Mouse (Mus musculus) stomach, embryonic 14.5 days (tissue): ENCODE data around the gene Myo1e. TPM values are rescaled to one million over a fixed set of nuclear protein-coding genes. Genes with fewer than 3 reads are reported as not detected.

Experiments used
- ATAC-seq: fragments of 200-750 bp; cut with Nextera tagmentation; 2 replicates; pipeline ENCODE4 v1.8.0; 2017; ENCODE audit warnings: low read depth, moderate TSS enrichment; ENCODE audit not compliant: insufficient number of reproducible peaks, insufficient read depth, low FRiP score
- H3K27ac ChIP-seq: fragments of 300-500 bp; sonication (generic); 2 replicates; pipeline ENCODE4 v1.5.1; 2014; ENCODE audit warnings: mild to moderate bottlenecking, low read length, moderate library complexity, mixed read lengths
- H3K27me3 ChIP-seq: fragments of 300-500 bp; sonication (generic); 2 replicates; pipeline ENCODE4 v1.6.1; 2014; ENCODE audit warnings: low read length, control low read depth, mixed read lengths; ENCODE audit not compliant: control insufficient read depth, insufficient read depth
- H3K36me3 ChIP-seq: fragments of 300-500 bp; sonication (generic); 2 replicates; pipeline ENCODE4 v1.6.1; 2014; ENCODE audit warnings: mild to moderate bottlenecking, control low read depth, low read length, moderate library complexity, mixed read lengths; ENCODE audit not compliant: control insufficient read depth, insufficient read depth
- H3K4me1 ChIP-seq: fragments of 300-500 bp; sonication (generic); 2 replicates; pipeline ENCODE4 v1.6.1; 2014; ENCODE audit warnings: low read length, control low read depth, mixed read lengths; ENCODE audit not compliant: control insufficient read depth, insufficient read depth
- H3K4me2 ChIP-seq: fragments of 300-500 bp; sonication (generic); replicated peaks from 2 replicates; pipeline ENCODE4 v1.6.1; 2014; ENCODE audit warnings: low read depth, low read length, control low read depth
- H3K4me3 ChIP-seq: fragments of 300-500 bp; sonication (generic); 2 replicates; pipeline ENCODE4 v1.5.1; 2014; ENCODE audit warnings: low read depth, low read length, control low read depth
- H3K9ac ChIP-seq: fragments of 300-500 bp; sonication (generic); replicated peaks from 2 replicates; pipeline ENCODE4 v1.6.1; 2014; ENCODE audit warnings: low read depth, mild to moderate bottlenecking, control low read depth, low read length, moderate library complexity, mixed read lengths
- H3K9me3 ChIP-seq: fragments of 300-500 bp; sonication (generic); 2 replicates; pipeline ENCODE4 v1.6.1; 2016; ENCODE audit warnings: low read depth, low read length, control low read depth; ENCODE audit not compliant: control insufficient read depth
- WGBS: fragments of 180-500 bp; shearing (Covaris S2); extraction: QIAGEN DNeasy Blood & Tissue Kit; methylation state at CpG from one replicate; pipeline ENCODE4 v1.1.7; 2014; 5-methylcytosine and 5-hydroxymethylcytosine counted together
- polyA plus RNA-seq: library from polyadenylated mRNA; unstranded; fragments of >200 nt; fragmentation: Nextera tagmentation; extraction: Ambion mirVana; gene quantifications from 2 replicates; pipeline ENCODE4 v1.2.1, GENCODE M21; 2014

Myo1e gene
- polyA plus RNA-seq, 1 experiment from 2014 or later: 23.2 TPM

DNA sequence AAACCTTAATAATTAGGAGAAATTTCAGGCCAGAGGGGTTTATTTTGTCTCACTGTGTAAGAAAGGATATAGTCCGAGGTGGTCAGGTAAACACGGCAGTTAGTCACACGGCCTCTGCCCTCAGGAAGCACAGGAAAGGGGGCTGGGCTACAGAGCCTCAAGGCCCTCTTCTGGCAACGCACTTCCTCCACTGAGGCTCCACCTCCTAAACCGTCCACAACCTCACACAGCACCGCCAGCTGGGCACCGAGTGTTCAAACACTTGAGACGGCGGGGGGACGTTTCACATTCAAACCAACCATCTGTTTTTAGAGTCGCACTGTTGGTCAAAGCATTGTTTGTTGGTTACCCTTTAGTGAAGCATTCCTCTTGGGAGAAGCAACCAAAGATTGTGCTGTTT lies 12.5 kb upstream of the Myo1e start:
- Histone ChIP-seq H3K4me2 (no peak overlapping the region), H3K36me3 (no peaks in the 10 kb centered on the region), H3K27me3 (no peaks in the 10 kb centered on the region), H3K9me3 (no peaks in the 10 kb centered on the region), H3K27ac (no peak overlapping the region), H3K4me1 (no peaks in the 10 kb centered on the region), H3K9ac (no peak overlapping the region), H3K4me3 (no peak overlapping the region)
- ATAC-seq: no peak
- WGBS: 85% methylated on average over 11 of the region's 11 CpGs

DNA sequence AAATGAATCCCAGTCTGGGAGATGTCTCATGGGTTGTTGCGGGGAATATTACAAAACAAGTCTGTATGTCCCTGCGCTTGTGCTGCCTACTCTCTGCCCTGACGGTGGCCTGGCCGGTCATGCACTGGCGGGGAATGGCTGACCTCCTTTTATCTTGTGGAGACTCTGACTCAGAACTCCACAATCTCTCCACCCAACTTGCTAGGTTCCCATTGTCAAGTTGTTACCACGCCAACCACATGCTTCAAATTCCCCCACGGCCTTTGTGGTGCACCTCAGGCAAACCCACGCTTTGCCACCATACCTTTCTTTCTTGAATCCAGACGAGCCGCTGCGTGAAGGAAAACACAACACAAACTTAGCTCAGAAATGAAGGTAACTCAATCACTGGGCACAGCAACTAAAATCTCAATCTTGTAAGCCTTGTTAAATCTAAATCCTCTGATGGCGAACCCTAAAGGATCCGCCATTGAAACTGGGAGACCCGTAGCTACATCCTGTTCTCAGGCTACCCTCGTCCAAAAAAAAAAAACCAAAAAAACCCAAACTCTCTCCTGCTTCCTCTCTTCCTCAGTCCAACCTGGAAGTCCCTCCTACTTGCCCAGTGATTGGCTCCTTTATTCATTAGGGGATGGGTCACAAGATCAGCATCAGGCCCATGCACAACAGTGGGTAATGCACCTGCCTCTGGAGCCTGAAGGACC lies 10.0 kb upstream of the Myo1e start:
- no peaks in the 10 kb centered on the region for H3K9me3 ChIP-seq
- no peaks in the 10 kb centered on the region for H3K4me1 ChIP-seq
- ATAC-seq: no peak
- 80% methylated on average over 15 of the region's 15 CpGs for WGBS
- H3K4me2 ChIP-seq: no peak overlapping the region
- no peaks in the 10 kb centered on the region for H3K36me3 ChIP-seq
- no peaks in the 10 kb centered on the region for H3K27me3 ChIP-seq
- H3K4me3 ChIP-seq: no peak overlapping the region
- H3K27ac ChIP-seq: no peak overlapping the region
- H3K9ac ChIP-seq: no peak overlapping the region

DNA sequence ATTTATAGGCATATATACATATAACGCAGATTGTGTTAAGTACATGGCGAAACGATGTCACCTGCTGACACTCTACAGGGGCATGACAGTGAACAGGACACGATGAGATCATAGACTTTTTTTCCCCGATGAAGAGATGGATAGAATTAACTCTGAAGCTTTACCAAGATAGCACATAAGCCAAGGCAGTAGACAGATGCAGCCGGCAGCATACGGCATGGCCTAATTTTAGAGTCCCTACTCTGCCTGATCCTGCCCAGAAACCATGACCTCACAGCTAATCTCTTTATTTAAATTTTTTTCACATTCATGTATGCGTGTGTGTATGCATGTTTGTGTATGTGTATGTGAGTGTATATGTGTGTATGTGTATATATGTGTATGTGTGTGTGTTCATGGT lies 9.2 kb upstream of the Myo1e start:
- Histone ChIP-seq H3K27me3 (no peaks in the 10 kb centered on the region), H3K4me2 (no peak overlapping the region), H3K27ac (no peak overlapping the region), H3K4me1 (no peaks in the 10 kb centered on the region), H3K9me3 (0 out of 2 replicates have a peak, but pooled peaks cover 4% of the 10 kb centered on the region), H3K36me3 (no peaks in the 10 kb centered on the region), H3K4me3 (no peak overlapping the region), H3K9ac (no peak overlapping the region)
- ATAC-seq: no peak
- 81% methylated on average over 8 of the region's 8 CpGs for WGBS

DNA sequence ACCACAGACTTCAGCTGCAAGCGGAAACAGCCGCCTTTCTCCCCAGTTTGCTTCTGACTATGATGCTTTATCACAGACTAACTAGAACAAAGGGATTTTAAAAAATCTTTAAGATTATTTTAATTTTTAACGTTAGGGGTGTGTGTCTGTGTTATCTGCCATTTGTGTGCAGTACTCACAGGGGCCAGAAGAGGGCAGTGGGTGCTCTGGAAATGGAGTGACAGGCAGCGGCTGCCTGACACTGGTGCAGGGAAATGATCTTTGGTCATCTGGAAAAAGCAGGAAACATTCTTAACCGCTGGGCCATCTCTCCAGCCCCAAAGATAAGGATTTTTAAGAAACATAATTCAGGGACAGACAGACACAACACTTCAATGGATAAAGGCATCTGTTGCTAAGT lies 4.4 kb upstream of the Myo1e start:
- H3K4me2 ChIP-seq: no peak overlapping the region
- no peak for ATAC-seq
- H3K4me1 ChIP-seq: no peaks in the 10 kb centered on the region
- H3K27me3 ChIP-seq: no peaks in the 10 kb centered on the region
- H3K27ac ChIP-seq: no peak overlapping the region
- H3K4me3 ChIP-seq: no peak overlapping the region
- 66% methylated on average over 5 of the region's 5 CpGs for WGBS
- H3K9me3 ChIP-seq: 0 out of 2 replicates have a peak, but pooled peaks cover 4% of the 10 kb centered on the region
- no peaks in the 10 kb centered on the region for H3K36me3 ChIP-seq
- no peak overlapping the region for H3K9ac ChIP-seq

DNA sequence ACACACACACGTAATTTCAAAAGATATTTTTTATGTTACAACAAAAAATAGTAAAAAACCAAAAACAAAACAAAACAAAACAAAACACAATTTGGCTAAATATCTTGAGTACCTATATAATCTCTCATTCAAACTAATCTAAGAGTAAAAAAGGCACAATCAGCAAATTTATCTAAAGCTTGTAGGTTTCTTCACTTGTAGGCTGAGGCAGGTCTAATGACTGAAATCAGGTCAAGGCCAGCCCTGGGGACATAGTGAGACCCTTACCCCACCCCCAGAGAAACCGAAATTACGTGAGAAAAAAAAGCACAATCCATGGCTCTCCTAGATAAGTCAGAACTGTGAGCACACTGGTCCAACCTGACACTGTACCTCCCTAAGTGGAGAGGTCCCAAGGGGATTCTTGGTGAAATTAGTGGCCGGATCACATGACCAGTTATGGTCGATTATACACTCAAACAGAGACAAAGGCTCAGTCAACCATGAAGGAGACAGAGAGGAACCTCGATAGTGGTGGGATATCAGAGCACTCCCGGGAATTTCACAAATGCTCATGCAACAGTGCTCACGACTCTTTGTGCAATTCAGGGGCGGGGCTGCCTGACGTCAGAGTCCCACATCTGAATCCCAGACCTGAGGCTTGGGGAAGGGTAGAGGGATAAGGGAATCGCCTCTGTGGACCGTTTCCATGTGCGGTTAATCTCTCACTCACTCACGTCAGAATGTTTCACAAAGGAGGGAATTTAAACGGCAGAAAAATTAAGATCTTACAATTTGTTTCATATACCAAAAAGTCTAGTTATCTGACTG lies 3.7 kb upstream of the Myo1e start:
- Histone ChIP-seq H3K4me3 (no peak overlapping the region), H3K9ac (no peak overlapping the region), H3K9me3 (0 out of 2 replicates have a peak, but pooled peaks cover 4% of the 10 kb centered on the region), H3K27ac (no peak overlapping the region), H3K4me1 (no peaks in the 10 kb centered on the region; the same call in 1 of the 2 replicates), H3K27me3 (no peaks in the 10 kb centered on the region), H3K4me2 (no peak overlapping the region), H3K36me3 (no peaks in the 10 kb centered on the region)
- WGBS: 73% methylated on average over 15 of the region's 15 CpGs
- ATAC-seq: no peak

DNA sequence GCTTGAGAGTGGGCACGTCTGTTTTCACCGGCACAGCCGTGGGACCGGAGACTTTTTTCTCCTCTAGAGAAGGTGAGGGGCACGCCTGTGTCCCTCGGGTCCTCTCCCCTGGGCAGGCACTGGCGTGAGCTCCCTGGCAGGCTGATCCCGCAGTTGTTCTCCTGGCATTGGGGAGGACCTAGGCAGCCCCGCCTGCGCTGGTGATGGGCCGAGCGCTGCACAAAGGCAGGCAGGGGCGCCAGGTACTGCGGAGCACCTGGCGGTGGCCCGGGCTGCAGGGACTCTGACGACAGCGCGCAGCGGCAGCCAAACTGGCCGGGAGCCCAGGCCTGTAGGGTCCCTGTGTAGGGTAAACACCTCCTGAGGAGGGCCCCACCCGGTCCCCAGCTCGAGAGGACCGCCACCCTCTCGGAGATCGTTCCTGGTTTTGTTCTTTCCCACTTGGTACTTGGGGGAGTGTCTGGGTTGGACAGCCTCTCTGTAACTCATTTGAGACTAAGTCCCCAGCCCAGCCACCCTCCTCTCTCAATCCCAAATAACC lies 901 bp downstream of the Myo1e start:
- peak overlapping the region; percentile 80 for H3K9ac ChIP-seq
- no peaks in the 10 kb centered on the region for H3K36me3 ChIP-seq
- WGBS: under 1% methylated on average over 26 of the region's 26 CpGs
- peaks cover 9% of the 10 kb centered on the region; the same call in 1 of the 2 replicates for H3K4me1 ChIP-seq
- peak; percentile 73 for ATAC-seq
- peak overlapping the region; percentile 92 for H3K27ac ChIP-seq
- no peaks in the 10 kb centered on the region for H3K27me3 ChIP-seq
- peak overlapping the region; percentile 74 for H3K4me3 ChIP-seq
- peak overlapping the region; percentile 95 for H3K4me2 ChIP-seq
- no peaks in the 10 kb centered on the region for H3K9me3 ChIP-seq

DNA sequence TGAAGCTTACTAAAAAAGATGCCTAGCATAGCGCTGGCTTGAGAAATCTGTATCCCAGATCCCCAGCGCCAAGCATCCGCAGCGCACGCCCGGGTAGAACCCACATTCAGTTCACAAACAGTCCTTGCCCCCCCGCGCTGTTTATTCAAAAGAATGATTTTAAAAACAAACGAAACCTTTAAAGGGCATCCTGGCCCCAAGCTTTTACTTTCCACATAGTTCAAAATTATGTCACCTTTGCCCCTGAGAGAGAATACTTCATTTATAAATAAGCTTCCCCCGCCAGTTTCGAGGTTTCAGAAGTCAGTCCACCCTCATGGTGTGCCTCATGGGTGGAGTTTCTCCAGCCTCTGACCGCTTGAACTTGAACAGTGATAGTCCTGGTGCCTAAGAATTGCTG lies 1.6 kb downstream of the Myo1e start:
- ATAC-seq: no peak
- Histone ChIP-seq H3K9ac (peak overlapping the region; percentile 80; the same call in 1 of the 2 replicates), H3K36me3 (no peaks in the 10 kb centered on the region), H3K27ac (no peak overlapping the region), H3K4me1 (peaks cover 9% of the 10 kb centered on the region; the same call in 1 of the 2 replicates), H3K27me3 (no peaks in the 10 kb centered on the region), H3K4me3 (peak overlapping the region; percentile 74), H3K4me2 (peak overlapping the region; percentile 95), H3K9me3 (no peaks in the 10 kb centered on the region)
- WGBS: 11% methylated on average over 12 of the region's 12 CpGs

DNA sequence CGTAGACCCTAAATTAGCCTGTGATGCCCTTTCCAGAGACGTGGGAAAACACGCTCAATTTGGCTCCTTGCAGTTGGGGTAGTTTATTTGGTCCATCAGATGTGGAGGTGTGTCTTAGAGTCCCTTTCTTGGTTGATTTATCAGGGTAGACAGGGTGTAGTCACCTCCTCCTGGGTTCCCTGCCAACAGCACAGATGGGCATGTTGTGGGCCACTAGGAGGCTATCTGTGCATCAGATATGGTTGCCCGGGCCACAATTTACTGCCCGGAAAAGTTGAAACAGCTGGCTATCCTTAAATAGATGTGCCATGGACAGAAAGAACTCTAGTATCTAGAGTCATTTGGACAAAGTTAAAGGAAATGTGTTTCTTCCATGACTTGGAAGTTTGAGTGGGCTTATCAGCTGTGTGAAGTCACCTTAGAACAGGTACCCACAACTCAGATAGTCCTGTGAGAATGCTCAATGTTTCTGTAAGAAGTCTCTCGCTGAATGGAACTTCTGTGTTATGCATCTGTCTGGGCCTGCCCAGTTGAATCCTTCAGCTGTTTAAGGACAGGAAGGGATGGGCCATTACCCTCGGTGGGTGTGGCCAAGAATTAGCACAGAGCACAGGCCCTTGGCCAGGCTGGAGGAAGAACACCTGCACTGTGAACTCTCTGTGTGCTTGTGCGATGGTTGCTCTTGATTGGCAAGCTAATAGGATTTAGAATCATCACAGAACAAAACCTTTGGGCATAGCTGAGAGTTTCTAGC lies 2.3 kb downstream of the Myo1e start:
- ATAC-seq: no peak
- Histone ChIP-seq H3K4me2 (peak overlapping the region; percentile 95), H3K9ac (no peak overlapping the region), H3K9me3 (no peaks in the 10 kb centered on the region), H3K4me1 (peaks cover 9% of the 10 kb centered on the region; the same call in 1 of the 2 replicates), H3K27me3 (no peaks in the 10 kb centered on the region), H3K27ac (no peak overlapping the region), H3K4me3 (no peak overlapping the region), H3K36me3 (no peaks in the 10 kb centered on the region)
- 68% methylated on average over 8 of the region's 8 CpGs for WGBS
